Mouse (Mus musculus): Measurements from ENCODE around the gene Psen1.
A peak's percentile ranks its signal among the peaks of the same experiment; 100 is the strongest.

Psen1 gene

DNA sequence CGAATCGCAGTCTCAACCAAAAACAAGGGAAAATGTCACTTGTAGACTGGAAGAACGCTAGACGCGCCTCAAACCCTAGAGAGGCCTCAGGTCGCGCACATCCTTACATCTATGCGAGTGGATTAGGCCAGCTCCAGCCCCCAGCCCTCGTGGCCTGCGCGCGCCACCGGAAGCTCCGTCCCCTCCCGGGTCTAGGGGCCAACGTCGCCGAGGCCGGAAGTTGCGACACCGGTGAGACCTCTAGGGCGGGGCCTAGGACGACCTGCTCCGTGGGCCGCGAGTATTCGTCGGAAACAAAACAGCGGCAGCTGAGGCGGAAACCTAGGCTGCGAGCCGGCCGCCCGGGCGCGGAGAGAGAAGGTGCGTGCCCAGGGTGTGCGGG is at the start of gene Psen1:
Gene Psen1 (plus strand): TSS at position 219 of the 382 bp plus-strand sequence.
- DNase-seq (ENCODE audit: low spot score): peak; percentile 93

DNA sequence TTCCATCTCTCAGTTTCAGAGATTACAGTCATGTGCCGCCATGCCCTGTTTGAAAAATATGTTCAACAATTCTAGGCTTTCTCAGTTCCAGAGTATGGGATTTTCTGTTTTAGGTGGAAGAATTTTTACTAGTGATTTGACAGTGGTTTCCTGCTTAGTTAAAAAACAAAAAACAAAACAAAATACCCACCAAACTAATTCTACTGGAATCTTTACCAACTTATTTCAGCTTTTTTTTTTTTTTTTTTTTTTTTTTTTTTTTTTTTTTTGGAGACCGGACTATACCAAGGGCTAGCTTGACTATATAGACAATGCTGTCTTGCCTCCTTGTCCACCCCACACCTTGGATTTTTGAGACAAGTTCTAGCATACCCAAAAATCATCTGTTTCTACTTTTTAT is 46.7 kb upstream of the Psen1 start:
- no peak for DNase-seq (ENCODE audit: low spot score)

DNA sequence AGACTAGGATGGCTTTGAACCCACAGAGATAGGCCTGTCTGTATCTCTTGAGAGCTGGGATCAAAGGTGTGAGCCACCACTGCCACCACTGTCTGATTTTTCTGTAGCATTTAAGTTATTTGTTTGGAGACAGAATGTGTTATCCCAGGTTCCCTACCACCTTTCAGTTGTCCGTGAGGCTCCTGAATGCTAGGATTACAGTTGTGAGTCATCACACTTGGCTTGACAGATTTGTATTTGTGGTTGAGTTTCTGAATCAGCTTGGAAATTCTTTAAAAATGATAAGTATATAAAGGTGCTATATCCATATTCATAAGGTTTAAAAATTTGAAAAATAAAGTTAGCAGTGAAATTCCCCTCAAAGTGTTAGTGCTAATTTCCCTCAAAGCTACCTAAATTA is 44.8 kb upstream of the Psen1 start:
- no peak for DNase-seq (ENCODE audit: low spot score)

DNA sequence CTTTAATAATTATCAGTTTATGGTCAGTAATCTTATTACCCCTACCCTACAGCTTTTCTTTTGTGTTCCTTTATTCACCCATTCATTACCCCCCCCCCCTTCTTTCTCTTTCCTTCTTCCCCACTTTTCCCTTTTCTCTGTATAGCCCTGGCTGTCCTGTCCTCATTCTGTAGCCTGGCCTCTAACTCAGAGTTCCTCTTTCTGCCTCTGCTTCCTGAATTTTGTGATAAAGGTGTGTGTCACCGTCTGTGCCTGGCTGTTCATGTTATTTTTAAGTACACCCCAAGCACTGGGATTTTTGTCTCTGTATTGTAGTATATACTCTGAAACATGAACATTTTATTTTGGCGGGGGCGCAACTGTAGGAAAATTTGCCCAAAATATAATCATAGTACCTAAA is 37.6 kb upstream of the Psen1 start:
- no peak for DNase-seq (ENCODE audit: low spot score)

DNA sequence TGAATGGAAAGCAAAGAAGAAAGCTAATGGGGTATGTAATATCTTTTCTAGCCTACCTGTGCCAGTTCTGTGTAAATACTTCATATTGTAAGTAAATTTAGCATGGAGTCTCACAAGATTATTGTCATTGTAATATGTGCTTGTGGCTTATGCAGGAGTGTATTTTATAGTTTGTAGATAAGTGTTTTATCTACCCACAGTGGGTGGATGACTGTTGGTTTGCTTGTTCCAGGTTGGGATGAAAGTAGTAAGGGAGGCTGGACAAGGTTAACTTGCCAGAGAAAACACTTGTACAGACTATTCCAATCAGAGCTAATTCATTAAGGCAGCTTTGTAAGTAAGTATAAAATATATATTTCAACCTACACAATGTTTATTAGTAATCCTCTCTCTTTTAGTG is 36.5 kb upstream of the Psen1 start:
- no peak for DNase-seq (ENCODE audit: low spot score)

DNA sequence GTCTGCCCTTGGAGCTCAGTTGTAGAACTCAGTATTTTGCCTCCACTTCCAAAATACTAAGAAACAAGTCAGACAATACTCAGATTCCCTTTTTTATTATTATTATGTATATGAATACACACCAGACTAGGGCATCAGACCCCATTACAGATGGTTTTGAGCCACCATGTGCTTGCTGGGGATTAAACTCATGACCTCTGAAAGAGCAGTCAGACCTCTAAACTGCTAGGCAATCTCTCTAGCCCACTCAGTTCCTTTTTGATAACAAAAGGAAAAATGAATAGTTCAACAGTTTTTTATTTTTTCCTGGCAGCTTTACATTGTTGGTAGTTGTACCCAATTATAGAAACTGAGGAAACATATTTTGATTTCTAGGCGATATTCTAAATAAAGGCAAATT is 2.5 kb upstream of the Psen1 start:
- no peak for DNase-seq (ENCODE audit: low spot score)

DNA sequence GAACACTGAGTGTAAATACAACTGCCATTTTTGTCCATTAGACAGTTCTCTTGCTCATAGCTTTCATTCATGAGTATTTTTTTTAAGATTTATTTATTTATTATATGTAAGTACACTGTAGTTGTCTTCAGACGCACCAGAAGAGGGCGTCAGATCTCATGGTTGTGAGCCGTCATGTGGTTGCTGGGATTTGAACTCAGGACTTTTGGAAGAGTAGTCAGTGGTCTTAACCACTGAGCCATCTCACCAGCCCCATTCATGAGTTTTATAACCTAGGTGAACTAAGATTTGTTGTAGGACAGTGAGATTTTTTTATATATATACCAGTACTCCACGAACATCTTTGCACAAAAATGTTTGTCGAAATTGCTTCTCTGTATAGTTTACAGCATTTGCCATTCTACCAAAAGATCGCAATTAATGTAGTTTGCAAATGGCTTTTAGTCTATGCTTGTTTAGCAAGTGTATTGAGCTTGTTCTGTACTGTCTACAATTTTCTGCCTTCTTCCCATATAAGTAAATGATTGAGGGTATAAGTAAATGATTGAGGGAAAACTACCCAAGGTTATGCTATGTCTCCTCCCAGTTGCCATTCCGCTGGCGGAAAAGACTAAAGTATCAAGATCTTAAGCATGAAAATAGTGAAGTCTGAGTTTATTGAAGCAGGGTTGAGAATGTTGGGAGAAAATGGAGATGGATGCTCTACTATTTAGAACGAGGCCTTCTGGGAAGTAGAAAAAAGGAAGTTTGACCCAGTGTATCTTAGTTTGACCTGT is 1.2 kb upstream of the Psen1 start:
- DNase-seq (ENCODE audit: low spot score): no peak

DNA sequence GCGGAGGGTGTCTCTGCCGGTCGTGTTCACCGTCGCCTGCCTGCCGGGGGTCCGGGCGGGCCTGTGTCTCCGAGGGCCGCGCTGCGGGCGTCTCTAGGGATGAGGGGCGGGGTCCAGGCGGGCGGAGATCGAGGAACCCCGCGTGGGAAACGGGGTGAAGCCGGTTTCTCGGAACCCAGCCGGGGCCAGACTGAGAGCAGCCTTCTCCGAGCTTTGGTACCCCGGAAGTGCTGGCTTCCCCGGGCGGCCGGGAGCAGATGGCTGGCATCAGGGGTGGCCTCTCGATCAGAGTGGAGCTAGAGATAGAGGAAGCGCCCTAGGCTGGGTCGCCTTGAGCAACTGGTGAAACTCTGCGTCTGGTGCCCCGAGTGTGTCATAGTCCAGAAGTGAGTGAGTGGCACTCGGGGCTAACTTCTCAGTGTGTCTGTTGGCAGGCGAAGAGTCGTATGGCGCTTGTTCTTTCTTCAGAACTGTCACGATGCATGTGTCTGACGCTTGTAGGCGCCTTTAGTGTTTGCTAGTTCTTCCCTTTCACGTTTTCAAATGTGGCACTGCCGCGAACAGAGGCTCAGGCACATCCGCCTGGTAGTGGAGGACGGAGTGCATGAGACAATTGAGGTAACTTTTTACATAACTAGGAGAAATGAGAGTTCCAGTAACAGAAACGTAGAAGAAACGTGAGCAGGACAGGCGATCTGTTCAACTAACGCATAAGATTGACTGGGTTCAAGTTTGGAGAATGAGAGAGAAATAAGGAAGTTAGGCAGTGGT is 549 bp downstream of the Psen1 start:
- DNase-seq (ENCODE audit: low spot score): no peak

DNA sequence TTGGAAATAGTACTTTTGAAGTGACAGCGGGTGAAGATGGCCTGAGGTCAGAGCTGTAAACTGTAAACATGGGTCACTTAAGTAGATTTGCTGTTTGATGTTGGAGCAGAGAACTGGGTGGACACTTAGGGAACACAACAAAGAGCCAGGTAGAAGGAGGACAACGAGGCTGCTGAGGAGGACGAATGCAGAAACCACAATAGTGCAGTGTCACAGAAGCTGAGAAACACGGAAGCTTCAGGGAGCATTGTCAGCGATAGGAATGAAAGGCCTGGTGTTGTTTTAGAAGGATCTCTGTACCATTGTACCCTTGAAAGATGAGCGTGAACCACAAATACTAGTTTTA is 1.1 kb downstream of the Psen1 start:
- DNase-seq (ENCODE audit: low spot score): no peak

DNA sequence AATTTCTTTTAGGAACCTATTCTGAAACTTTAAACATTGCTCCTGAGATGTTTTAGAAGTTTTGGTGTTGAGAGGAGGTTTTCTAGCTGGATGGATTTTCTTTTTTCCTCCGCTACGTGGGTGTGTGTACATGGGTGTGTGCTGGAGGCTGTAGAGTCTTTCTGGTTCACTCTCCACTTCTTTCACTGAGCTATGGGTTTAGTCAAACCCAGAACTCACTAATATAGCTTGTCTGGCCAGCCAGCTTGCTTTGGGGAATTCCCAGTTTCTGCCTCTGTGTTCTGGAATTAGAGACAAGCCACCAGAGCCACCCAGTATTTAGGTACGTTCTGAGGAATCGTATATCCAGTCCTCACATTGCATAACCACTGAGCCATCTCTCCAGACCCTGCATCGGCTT is 6.1 kb downstream of the Psen1 start:
- DNase-seq (ENCODE audit: low spot score): no peak

DNA sequence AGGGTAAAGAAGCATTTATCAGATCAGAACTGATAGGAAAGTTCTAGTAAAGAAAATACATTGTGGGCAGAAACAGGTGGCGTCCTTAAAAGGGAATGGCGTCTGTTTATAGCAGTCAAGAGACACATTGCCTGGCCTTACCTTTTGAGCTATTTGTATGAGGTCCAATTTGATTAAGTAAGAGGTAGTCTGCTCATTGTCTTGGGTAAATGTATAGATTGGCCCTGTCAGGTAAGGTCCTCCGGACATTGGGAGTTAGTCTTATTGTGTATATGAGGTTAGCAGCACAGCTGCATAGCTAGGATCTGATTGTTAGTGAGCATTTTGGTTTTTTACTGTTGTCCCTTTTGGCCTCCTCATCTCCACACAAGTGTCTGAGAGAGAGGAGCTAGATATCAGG is 6.7 kb downstream of the Psen1 start:
- DNase-seq (ENCODE audit: low spot score): no peak

DNA sequence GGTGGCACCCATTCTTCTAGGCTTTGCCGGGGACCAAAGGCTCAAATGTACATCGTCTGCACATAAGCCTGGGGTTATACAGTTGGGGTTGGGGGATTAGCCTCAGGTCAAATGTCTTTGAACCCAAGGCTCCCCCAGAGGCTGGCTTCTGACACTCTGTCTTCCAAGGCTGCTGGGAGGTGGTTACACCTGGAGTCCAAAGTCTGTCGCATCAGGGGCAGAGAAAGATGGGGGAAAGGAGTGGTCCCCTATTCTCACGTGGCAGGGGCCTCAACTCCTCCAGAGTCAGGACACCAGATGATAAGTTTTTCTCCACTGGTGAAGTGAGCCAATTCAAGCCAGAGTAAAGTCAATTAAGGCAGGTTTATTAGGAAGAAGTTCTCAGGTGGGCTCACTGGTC is 10.7 kb downstream of the Psen1 start:
- DNase-seq (ENCODE audit: low spot score): no peak

DNA sequence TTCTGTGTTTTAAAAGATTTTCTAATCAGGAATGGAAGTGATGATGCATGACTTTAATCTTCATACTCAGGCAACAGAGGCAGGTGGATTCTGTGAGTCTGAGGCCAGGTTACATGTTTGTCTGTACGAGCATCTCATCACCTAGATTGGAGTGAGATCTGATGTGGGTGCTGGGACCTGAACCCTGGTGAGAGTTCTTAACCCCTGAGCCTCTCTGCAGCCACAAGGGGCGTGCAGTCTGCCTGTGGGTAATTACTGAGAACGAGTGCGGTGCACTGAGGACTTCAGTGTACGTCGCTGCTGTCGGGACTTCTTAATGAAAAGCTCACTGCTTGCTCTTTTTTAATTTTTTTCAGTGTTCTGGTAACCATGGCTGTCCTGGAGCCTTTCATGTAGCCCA is 13.7 kb downstream of the Psen1 start:
- DNase-seq (ENCODE audit: low spot score): no peak

DNA sequence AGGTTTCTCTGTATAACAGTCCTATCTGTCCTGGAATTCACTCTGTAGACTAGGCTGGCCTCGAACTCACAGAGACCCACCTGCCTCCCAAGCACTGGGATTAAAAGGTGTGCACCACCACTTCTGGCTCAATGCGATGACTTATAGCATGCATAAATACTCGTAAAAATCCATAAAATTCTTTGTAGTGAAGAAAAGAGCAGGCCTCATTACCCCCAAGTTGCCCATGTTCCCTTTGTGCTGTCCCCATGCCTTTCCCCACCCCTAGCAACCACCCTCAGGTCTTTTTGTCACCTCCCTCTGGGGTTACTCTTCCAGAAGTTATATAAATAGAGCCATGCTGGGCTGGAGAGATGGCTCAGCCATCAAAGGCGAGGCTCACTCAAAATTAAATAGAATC is 14.8 kb downstream of the Psen1 start:
- no peak for DNase-seq (ENCODE audit: low spot score)

DNA sequence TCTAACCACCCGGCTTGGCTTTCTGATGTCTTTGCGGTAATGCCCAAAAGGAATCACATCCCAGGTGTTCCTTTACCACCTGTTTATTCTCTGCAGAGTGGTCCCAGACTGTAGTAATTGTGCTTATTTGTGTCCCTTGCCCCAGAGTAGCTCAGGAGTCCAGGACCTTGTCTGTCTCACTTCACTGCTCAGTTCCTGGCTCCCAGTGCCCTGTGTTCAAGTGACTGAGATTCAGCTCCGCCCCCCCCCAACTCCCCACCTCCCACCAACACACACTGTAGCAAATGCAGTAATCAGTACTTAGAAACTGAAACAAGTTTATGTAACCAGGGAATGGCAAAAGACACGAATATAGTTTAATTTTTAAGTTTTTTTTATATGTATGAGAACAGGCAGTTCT is 19.0 kb downstream of the Psen1 start:
- DNase-seq (ENCODE audit: low spot score): no peak

DNA sequence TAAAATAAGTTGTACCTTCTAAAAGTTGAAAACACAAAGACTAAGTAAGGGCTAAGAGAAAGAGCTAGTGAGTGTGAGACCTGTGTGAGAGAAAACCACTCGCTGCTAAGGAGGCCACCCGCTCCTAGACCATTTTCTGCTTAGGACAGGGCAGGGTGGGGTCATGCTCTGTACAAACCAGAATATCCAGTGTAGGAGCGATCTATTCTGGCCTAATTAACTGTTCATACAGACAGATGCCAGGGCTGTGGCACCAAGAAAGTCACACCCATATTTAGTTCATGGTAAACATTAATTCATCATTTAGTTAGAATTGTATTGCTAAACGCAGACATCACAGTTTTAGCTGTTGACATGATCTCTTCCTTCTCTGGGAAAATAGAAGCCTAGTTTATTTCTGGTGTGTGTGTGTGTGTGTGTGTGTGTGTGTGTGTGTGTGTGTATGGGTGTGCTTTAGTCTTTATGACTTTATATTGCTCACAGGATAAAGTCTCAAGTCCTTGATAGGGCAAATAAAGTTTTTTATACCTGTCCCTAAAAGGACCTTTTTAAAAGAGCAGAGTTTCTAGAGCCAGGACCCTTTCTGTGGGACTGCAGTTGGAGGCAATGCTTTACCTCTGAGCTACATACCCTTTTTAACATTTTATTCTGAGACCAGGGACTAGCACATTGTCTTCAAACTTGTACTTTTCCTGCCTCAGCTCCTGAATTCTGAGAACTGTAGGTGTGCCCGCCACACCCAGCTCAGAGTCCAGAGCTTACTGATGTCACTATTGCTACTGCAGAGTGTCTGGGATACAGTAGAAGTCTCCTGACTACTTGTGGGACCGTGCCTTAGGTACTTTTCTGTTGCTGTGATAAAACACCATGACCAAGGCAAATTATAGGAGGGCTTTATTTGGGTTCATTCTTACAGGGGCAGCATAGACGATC is 20.5 kb downstream of the Psen1 start:
- DNase-seq (ENCODE audit: low spot score): no peak

DNA sequence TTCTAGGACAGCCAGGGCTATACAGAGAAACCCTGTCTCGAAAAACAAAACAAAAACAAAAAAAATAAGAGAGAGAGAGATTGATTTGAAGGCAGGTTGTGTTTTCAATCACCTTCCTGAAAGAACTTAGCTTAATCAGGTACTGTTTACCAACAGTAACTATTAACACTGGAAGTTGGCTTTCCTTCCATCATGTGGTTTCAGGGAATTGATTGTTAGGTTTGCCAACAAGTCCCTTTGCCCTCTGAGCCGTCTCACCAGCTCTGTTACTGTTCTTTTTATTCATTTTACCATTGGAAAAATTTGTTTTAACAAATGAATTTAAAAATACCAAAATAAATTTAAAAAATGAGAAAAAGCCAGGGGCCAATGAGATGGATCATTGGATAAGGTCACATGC is 22.0 kb downstream of the Psen1 start:
- no peak for DNase-seq (ENCODE audit: low spot score)

DNA sequence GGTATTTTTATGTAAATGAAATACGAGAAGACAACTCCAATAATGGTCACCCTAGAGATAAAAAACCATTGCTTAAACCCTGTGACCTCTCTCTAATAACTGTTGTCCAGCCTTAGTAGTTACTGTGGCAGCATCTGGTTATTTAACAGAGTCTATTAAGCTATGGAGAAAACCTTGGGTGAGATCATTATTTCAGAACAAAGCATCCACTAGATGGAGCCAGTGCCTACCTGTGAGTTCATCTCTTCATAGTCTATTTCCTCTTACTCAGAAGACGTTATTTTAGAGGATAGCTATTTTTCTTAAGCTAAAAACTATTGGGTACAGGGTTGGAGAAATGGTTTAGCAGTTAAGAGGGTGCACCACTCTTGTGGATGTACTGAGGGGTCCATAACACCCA is 25.8 kb downstream of the Psen1 start:
- DNase-seq (ENCODE audit: low spot score): no peak

DNA sequence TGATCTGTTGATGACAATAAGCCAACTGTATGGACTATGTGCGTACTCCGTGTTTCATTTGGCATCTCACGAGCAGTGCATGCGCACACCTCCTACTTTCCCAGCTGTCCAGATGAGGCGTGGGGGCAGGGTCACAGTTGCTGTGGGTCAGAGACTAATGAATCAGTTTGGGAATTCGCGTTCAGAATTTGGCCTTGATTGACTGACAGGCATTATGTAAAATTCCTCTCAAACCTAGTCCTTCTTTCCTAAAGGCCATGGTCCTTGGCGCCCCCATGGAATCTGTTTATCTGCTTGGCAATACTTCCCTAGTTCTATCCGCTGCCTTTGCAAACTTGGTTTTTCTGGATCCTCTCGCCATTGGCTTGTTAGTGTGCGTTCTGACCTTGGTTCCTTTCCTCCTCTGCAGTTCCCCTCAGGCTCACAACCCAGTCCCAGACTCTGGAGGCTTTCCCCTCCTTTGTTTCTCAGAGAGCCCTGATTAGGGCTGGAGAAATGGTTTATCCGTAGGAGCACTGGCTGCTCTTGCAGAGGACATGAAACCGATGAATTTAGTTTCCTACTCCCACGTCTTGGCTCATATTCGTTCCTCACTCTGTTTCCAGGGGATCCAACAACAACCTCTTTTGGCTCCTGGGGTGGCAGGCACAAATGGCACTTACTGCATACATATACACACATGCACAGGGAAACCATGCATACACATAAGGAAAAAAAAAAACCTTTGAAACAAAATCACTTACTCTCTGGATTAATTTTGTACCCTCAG is 28.6 kb downstream of the Psen1 start:
- DNase-seq (ENCODE audit: low spot score): no peak

DNA sequence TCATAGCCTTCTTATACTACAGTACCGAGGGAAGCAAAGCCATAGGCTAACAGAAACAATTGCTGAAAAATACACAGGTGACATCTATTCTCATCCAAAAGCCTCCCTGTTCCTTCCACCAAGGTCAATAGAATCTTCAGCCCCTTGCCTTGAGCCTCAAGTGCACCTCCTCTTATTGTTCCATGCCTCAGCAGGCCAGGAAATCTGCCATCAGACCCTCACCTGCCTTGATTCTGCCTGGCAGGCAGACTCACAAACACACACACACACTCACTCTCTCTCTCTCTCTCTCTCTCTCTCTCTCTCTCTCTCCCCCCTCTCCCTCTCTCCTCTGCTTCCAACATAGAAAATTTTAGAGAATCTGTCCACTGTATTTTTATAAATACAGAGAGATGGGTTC is 31.5 kb downstream of the Psen1 start:
- DNase-seq (ENCODE audit: low spot score): no peak

DNA sequence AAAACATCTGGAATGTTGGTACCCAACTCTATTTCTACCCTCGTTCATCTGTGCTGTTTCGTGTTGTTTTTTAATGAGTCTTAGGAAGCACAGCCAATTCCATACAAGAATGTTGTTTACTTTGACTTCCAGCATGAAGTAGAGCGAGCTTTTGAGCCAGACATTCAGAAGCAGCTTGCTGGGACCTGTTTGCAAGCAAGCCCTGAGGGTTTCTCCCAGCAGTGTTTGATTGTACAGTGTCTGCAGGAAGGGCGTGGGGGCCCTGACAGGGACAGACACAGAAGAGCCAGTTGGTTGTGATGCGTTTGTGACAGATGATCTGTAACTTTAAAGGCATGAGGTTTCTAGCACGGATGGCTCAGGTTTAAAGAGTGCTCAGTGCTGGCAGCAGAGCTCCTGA is 33.3 kb downstream of the Psen1 start:
- DNase-seq (ENCODE audit: low spot score): no peak

DNA sequence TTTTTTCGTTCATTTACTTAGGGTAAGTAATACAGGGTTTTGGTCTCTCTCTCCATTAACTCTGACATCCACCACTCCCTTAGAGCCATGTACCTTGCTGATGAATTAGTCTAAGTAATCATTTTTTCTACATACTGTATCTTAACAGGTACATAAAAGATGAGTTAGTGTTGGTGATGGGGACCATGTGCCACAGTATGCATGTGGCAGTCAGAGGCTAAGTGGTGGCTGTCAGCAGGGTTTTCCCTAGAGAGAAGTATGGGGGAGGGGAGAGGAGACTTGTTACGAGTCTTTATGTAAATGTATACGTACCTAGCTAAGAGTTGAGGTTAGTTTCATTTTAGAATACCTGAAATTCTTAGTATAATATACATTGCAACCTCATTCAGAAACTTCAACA is 35.1 kb downstream of the Psen1 start:
- no peak for DNase-seq (ENCODE audit: low spot score)
